Mouse (Mus musculus) spleen, postnatal 10 days (tissue): ENCODE measurements around the gene Gm12569.

ENCODE experiments used
- DNase-seq, 2 experiments: peaks; one replicate each; pipeline ENCODE4 v3.0.0; 2021 to 2022; ENCODE audit warnings: low spot score in 2 of 2

The Gm12569 gene

GRCm38 (mm10) chr11:51220308-51220707 lies at the start of gene Gm12569:
TSS of gene Gm12569 (plus strand) at chr11:51220473.
- no peak for DNase-seq

- DNase-seq, result no peak
Measured at GRCm38 (mm10) chr11:51202726-51203125, 17.5 kb upstream of the Gm12569 start.

GRCm38 (mm10) chr11:51207758-51208157 lies 12.5 kb upstream of the Gm12569 start:
- DNase-seq, result no peak

DNA sequence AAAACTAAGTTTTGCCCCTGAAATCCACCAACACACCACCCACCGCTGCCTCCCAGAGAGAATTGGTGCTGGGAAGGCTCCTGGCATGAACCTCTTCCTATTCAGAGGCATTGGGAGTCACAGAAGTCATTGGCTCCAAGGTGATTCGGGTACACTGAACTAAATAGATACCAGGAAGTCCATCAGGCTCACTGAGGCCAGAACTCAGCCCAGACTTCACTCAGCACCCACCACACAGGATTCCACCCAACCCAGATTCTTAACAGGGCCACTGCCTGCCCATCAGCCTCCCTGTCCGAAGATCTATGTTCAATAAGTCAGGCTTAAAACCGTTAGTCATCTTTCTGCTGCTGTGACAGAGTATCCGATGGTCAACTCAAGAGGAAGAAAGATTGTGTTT lies 8.8 kb upstream of the Gm12569 start:
- no peak for DNase-seq

GRCm38 (mm10) chr11:51214021-51214420 lies 6.3 kb upstream of the Gm12569 start:
- DNase-seq, result no peak

- DNase-seq, result no peak
Measured at GRCm38 (mm10) chr11:51219396-51219980, 785 bp upstream of the Gm12569 start.

GRCm38 (mm10) chr11:51227104-51227503 lies 6.8 kb downstream of the Gm12569 start:
- no peak for DNase-seq

GRCm38 (mm10) chr11:51234626-51235025 lies 14.4 kb downstream of the Gm12569 start:
- DNase-seq, result no peak

GRCm38 (mm10) chr11:51242897-51243296 lies 22.6 kb downstream of the Gm12569 start:
- no peak for DNase-seq

GRCm38 (mm10) chr11:51257006-51257405 lies 36.7 kb downstream of the Gm12569 start:
- no peak for DNase-seq

DNA sequence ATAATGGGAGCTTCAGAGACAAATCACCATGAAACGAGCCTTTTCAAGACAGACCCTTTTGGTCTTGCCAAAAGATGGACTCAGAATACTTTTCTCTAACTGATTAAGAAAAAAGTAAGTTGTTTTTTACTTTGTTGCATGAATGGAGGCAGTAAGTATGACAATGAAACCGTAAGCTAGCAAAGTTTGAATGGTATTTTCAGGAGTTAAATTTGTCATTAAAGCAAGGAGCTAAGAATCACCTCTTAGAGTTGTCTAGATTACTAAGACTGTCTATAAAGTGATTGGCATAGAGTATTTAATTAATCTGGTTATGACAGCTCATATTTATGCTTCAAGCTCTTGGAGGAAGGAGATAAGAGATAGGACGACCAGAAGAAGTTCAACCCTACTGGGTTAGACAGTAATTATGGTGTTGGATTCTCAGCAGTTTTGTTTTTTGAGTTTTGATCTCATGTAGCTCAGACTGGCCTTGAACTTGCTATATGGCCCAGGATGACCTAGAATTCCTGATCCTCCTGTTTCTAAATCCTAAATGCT lies 41.5 kb downstream of the Gm12569 start, which contains the start of gene Clk4:
TSS of gene Clk4 (plus strand) at position 51 of the 540 bp plus-strand sequence.
- DNase-seq, result no peak

- peak; percentile 98 to 99 for DNase-seq
Measured at GRCm38 (mm10) chr11:51262342-51263285, 42.3 kb downstream of the Gm12569 start, which contains the start of gene BC049762. TSS of gene BC049762 (minus strand) at chr11:51263046.

DNA sequence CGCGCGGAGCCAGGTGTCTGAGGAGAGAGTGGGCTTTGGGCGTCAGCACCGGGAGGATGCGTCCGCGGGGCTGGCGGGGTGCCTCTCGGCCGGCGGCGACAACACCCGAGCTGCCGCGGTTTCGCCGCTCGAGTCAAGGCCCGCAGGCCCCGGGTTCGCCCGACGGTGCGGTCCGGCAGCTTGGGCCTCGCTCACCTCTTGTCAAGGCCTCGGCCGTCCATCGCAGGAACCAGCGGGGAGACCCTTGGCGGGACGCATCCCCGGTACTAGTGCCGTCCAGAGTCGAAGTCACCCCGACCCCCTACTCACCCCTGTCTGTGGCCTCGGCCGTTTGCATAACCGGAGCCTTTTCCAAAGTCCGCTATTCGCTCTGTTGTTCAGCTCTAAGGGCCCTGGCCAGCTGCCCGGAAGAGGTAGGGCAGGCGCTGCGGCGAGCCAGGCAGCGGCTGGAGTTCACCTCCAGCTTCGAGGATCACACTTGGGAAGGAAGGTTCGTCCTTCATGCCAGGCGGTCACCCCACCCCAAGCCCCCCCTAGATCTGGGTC lies 43.1 kb downstream of the Gm12569 start:
- DNase-seq, result peak in 1 of 2 experiments; percentile 70

GRCm38 (mm10) chr11:51264352-51264751 lies 44.1 kb downstream of the Gm12569 start:
- DNase-seq, result peak; percentile 15 to 21

GRCm38 (mm10) chr11:51265326-51265725 lies 45.1 kb downstream of the Gm12569 start:
- DNase-seq, result peak in 1 of 2 experiments; percentile 39

GRCm38 (mm10) chr11:51274418-51274817 lies 54.1 kb downstream of the Gm12569 start:
- DNase-seq, result no peak
